Mouse (Mus musculus): ENCODE results near the gene Kif1b. TPM values are rescaled to one million over a fixed set of nuclear protein-coding genes. Genes with fewer than 3 reads are reported as not detected.

Kif1b gene
- total and polyA plus RNA-seq, 3 experiments: 10.0 to 27.6 (median 17.0) TPM

GRCm38 (mm10) chr4:149161166-149161565, 146.3 kb downstream of the Kif1b start:
- Histone ChIP-seq H3K4me1 (ENCODE audit: control insufficient read depth in 1 of 2, insufficient read depth in 2 of 2) (peaks cover 0 to 31% of the 10 kb centered on the region in 2 experiments; a peak in 2 of 4 replicates), H3K9ac (ENCODE audit: insufficient read depth, low read depth) (no peak overlapping the region), H3K4me2 (ENCODE audit: insufficient read depth, low read depth, poor library complexity, severe bottlenecking) (no peak overlapping the region), H3K27ac (ENCODE audit: insufficient read depth, low read depth) (no peak overlapping the region), H3K36me3 (replicated peaks in 1 of 2; ENCODE audit: control insufficient read depth in 1 of 2, insufficient read depth in 1 of 2, low read length in 1 of 2) (peaks cover 59 to 88% of the 10 kb centered on the region in 2 experiments), H3K9me3 (replicated peaks; ENCODE audit: low read length) (no peaks in the 10 kb centered on the region), H3K79me2 (replicated peaks; ENCODE audit: control insufficient read depth, extremely low read depth, insufficient read depth, poor library complexity, severe bottlenecking) (peaks cover 12% of the 10 kb centered on the region), H3K27me3 (replicated peaks) (no peaks in the 10 kb centered on the region), H3K4me3 (replicated peaks in 1 of 3; ENCODE audit: low read depth in 2 of 3, low read length in 2 of 3, poor library complexity in 1 of 3) (no peak overlapping the region)
- TF ChIP-seq JUN (IDR thresholded peaks at IDR 0.05; ENCODE audit: insufficient read depth, low read depth, low read length) (no peak), ZC3H11A (IDR thresholded peaks at IDR 0.05; ENCODE audit: low read depth, low read length) (no peak), ETS1 (conservative IDR thresholded peaks at IDR 0.05; ENCODE audit: low read depth, low read length) (no peak), GABPA (IDR thresholded peaks at IDR 0.05; ENCODE audit: insufficient replicate concordance, low read depth, low read length) (no peak), E2F4 (IDR thresholded peaks at IDR 0.05; ENCODE audit: insufficient replicate concordance, low read depth, low read length) (no peak), SIN3A (IDR thresholded peaks at IDR 0.05; ENCODE audit: low read length) (no peak), SMC3 (IDR thresholded peaks at IDR 0.05; ENCODE audit: low read depth, low read length) (no peak), USF1 (IDR thresholded peaks at IDR 0.05; ENCODE audit: low read depth, low read length) (no peak)
- in situ Hi-C loops (cut with MboI; ENCODE audit: low pct_ligation_motif_present, low pct_unique_long_range_greater_than_20kb, low sequenced_read_pairs): loop anchor here (25.0 kb wide), 1 partner anchor 551 kb away; the partner anchor contains the start of gene Pik3cd
- dilution Hi-C loops (cut with MboI; ENCODE audit: extremely low pct_ligation_motif_present, extremely low pct_unique_long_range_greater_than_20kb, low sequenced_read_pairs): no loop called here
- no peak for DNase-seq (ENCODE audit: extremely low read depth)

- no peaks in the 10 kb centered on the region for H3K27me3 ChIP-seq (replicated peaks)
- dilution Hi-C loops (cut with MboI; ENCODE audit: extremely low pct_ligation_motif_present, extremely low pct_unique_long_range_greater_than_20kb, low sequenced_read_pairs): no loop called here
- no peak for DNase-seq (ENCODE audit: extremely low read depth)
- H3K27ac ChIP-seq (ENCODE audit: insufficient read depth, low read depth): no peak overlapping the region
- H3K9ac ChIP-seq (ENCODE audit: insufficient read depth, low read depth): no peak overlapping the region
- H3K4me3 ChIP-seq (replicated peaks in 1 of 3; ENCODE audit: low read depth in 2 of 3, low read length in 2 of 3, poor library complexity in 1 of 3): no peak overlapping the region
- peaks cover 69 to 94% of the 10 kb centered on the region in 2 experiments for H3K36me3 ChIP-seq (replicated peaks in 1 of 2; ENCODE audit: control insufficient read depth in 1 of 2, insufficient read depth in 1 of 2, low read length in 1 of 2)
- peaks cover 3% of the 10 kb centered on the region for H3K9me3 ChIP-seq (replicated peaks; ENCODE audit: low read length)
- no peak for TF ChIP-seq POLR2A (IDR thresholded peaks at IDR 0.05; ENCODE audit: low read depth, low read length)
- TF ChIP-seq CHD2 (IDR thresholded peaks at IDR 0.05; ENCODE audit: low read length): no peak
- in situ Hi-C loops (cut with MboI; ENCODE audit: low pct_ligation_motif_present, low pct_unique_long_range_greater_than_20kb, low sequenced_read_pairs): loop anchor here (25.0 kb wide), 1 partner anchor 552 kb away; the partner anchor contains the start of gene Pik3cd
- peaks cover 6% of the 10 kb centered on the region for H3K79me2 ChIP-seq (replicated peaks; ENCODE audit: control insufficient read depth, extremely low read depth, insufficient read depth, poor library complexity, severe bottlenecking)
- H3K4me2 ChIP-seq (ENCODE audit: insufficient read depth, low read depth, poor library complexity, severe bottlenecking): no peak overlapping the region
- H3K4me1 ChIP-seq (ENCODE audit: control insufficient read depth in 1 of 2, insufficient read depth in 2 of 2): peaks cover 0 to 21% of the 10 kb centered on the region in 2 experiments; a peak in 2 of 4 replicates
Observed at GRCm38 (mm10) chr4:149159891-149160290, 147.6 kb downstream of the Kif1b start.

GRCm38 (mm10) chr4:149159203-149159602, 148.3 kb downstream of the Kif1b start:
- Histone ChIP-seq H3K4me1 (ENCODE audit: control insufficient read depth in 1 of 2, insufficient read depth in 2 of 2) (peaks cover 0 to 15% of the 10 kb centered on the region in 2 experiments; a peak in 2 of 4 replicates), H3K9ac (ENCODE audit: insufficient read depth, low read depth) (no peak overlapping the region), H3K79me2 (replicated peaks; ENCODE audit: control insufficient read depth, extremely low read depth, insufficient read depth, poor library complexity, severe bottlenecking) (peaks cover 6% of the 10 kb centered on the region), H3K4me3 (replicated peaks in 1 of 3; ENCODE audit: low read depth in 2 of 3, low read length in 2 of 3, poor library complexity in 1 of 3) (no peak overlapping the region), H3K27ac (ENCODE audit: insufficient read depth, low read depth) (no peak overlapping the region), H3K36me3 (replicated peaks in 1 of 2; ENCODE audit: control insufficient read depth in 1 of 2, insufficient read depth in 1 of 2, low read length in 1 of 2) (peaks cover 76 to 97% of the 10 kb centered on the region in 2 experiments), H3K9me3 (replicated peaks; ENCODE audit: low read length) (peaks cover 3% of the 10 kb centered on the region), H3K4me2 (ENCODE audit: insufficient read depth, low read depth, poor library complexity, severe bottlenecking) (no peak overlapping the region), H3K27me3 (replicated peaks) (no peaks in the 10 kb centered on the region)
- in situ Hi-C loops (cut with MboI; ENCODE audit: low pct_ligation_motif_present, low pct_unique_long_range_greater_than_20kb, low sequenced_read_pairs): loop anchor here (25.0 kb wide), 1 partner anchor 553 kb away; the partner anchor contains the start of gene Pik3cd
- DNase-seq (ENCODE audit: extremely low read depth): no peak
- TF ChIP-seq ETS1 (conservative IDR thresholded peaks at IDR 0.05; ENCODE audit: low read depth, low read length): no peak
- no peak for TF ChIP-seq ELF1 (IDR thresholded peaks at IDR 0.05; ENCODE audit: low read depth, low read length)
- no peak for TF ChIP-seq GABPA (IDR thresholded peaks at IDR 0.05; ENCODE audit: insufficient replicate concordance, low read depth, low read length)
- TF ChIP-seq MYC (IDR thresholded peaks at IDR 0.05; ENCODE audit: low read depth, low read length): no peak
- TF ChIP-seq BHLHE40 (IDR thresholded peaks at IDR 0.05; ENCODE audit: low read depth, low read length): no peak
- TF ChIP-seq ZC3H11A (IDR thresholded peaks at IDR 0.05; ENCODE audit: low read depth, low read length): no peak
- TF ChIP-seq EP300 (IDR thresholded peaks at IDR 0.05; ENCODE audit: low read length): no peak
- no peak for TF ChIP-seq MEF2A (IDR thresholded peaks at IDR 0.05; ENCODE audit: borderline replicate concordance, low read depth, low read length)
- no peak for TF ChIP-seq SMC3 (IDR thresholded peaks at IDR 0.05; ENCODE audit: low read depth, low read length)
- TF ChIP-seq MAFK (IDR thresholded peaks at IDR 0.05; ENCODE audit: insufficient replicate concordance, low read length): no peak
- no peak for TF ChIP-seq POLR2AphosphoS2 (IDR thresholded peaks at IDR 0.05; ENCODE audit: low read depth, low read length)
- dilution Hi-C loops (cut with MboI; ENCODE audit: extremely low pct_ligation_motif_present, extremely low pct_unique_long_range_greater_than_20kb, low sequenced_read_pairs): no loop called here
